Mouse (Mus musculus): ENCODE measurements around the gene Btg1.

DNA sequence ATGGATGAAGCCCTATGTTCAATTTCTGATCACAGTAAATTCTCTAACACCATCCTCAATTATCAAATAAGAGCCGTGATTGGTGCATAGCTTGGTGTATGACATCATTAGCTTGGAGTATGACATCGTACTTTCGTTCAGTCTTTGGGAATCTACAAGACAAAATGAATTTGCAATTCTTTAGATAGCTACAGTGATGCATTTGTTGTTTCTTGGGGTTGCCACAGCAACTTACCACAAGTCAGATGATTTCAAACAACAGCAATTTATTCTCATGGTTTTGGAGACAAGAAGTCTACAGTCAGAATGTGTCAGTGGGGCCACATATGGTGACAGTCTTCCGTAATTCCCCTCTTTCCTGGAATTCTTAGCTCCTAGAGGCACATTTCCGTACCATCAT lies 27.0 kb upstream of the Btg1 start:
- TF ChIP-seq EP300 (IDR thresholded peaks at IDR 0.05; ENCODE audit: low read depth) (no peak), CTCF (IDR thresholded peaks at IDR 0.05; ENCODE audit: low read depth) (no peak)

Measured in liver, postnatal 0 days (tissue).